Mouse (Mus musculus) small intestine, adult 2 months (tissue): ENCODE measurements around the gene Ak2.
A peak's percentile ranks its signal among the peaks of the same experiment; 100 is the strongest.

Experiments used
- CTCF ChIP-seq: fragments of 200-500 bp; IDR thresholded peaks from 2 replicates; pipeline ENCODE4 v1.5.1; 2012; ENCODE audit warnings: low read depth, mild to moderate bottlenecking, control low read depth, inconsistent platforms, low read length, moderate library complexity, mixed read lengths; ENCODE audit not compliant: insufficient replicate concordance, insufficient read length; ENCODE audit errors: extremely low read depth
- POLR2A ChIP-seq: fragments of 200-500 bp; IDR thresholded peaks from 2 replicates; pipeline ENCODE4 v1.6.1; 2012; ENCODE audit warnings: low read depth, mild to moderate bottlenecking, control low read depth, inconsistent platforms, low read length, moderate library complexity

DNA sequence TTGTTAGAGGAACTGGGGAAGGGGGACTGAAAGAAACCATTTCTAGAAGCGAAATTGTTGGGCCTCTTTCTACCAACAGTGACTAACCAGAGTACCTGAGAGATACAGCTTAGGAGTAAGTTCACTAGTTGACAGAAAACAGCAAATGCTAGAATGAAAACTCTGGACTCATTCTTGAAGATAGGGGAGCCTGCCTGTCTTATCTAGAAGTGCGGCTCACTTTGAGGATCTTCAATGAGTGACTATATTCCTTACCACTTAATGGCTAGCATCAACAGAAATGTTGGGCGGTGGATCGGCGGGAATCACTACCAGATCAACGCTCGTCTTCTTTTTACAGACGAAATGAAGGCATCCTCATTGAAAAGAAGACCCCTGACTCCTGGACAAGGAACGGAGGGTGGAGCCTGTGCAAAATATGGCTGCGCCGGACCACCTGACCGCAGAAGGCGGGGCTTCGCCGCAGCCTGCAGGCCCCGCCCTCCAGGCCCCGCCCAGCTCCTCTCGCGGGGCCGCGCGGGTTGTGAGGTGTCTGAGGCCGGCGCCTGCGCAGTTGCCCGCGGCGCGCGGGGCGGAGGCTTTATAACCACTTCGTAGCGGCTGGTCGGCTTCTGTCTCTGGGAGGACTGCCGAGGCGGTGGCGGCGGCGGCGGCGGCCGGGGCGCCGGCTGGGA is 65.9 kb downstream of the Ak2 start:
- peak; percentile 97 for TF ChIP-seq POLR2A
- TF ChIP-seq CTCF: no peak
